Mouse (Mus musculus) cerebellum, postnatal 10 days (tissue): Measurements from ENCODE around the gene Bcl2l15.

Experiments used
- DNase-seq, 2 experiments: peaks; one replicate each; pipeline ENCODE4 v3.0.0; 2021; ENCODE audit warnings: mixed read lengths in 2 of 2

Bcl2l15 gene

DNA sequence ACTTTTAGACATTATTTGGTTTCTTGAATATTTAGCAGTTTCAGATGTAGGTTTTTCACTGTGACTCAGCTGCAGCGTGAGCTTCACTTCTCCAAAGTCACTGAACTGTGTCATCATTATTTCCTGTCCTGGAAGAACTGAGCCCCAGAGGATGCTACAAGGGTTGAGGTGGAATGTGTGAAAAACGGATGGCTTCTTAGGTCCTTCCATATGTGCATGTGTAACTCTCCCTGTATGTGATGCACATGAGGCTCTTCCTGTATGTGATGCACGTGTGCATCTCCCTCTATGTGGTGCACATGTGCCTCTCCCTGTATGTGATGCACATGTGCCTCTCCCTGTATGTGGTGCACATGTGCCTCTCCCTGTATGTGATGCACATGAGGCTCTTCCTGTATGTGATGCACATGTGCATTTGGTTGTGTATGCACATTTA lies 40.3 kb downstream of the Bcl2l15 start:
- DNase-seq, result no peak

DNA sequence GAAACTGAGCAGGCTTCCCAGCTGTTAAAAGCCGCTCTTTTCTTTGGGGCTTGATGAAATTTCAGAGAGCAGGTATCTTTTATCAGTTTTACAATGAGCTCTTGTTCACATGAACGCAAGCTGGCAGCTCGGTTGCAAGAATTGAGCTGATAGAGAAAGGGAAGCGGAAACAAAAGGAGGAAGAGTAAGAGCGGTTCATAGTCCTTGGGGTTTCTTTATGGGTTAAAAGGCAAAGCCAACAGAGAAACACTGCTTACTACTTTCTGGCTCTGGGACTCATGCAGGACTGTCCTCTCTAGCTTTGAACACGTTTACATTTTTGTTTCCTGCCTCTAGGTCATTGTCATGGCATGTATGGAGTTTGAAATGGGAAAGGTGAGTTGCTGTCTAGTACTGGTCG lies 41.9 kb downstream of the Bcl2l15 start:
- DNase-seq, result no peak

DNA sequence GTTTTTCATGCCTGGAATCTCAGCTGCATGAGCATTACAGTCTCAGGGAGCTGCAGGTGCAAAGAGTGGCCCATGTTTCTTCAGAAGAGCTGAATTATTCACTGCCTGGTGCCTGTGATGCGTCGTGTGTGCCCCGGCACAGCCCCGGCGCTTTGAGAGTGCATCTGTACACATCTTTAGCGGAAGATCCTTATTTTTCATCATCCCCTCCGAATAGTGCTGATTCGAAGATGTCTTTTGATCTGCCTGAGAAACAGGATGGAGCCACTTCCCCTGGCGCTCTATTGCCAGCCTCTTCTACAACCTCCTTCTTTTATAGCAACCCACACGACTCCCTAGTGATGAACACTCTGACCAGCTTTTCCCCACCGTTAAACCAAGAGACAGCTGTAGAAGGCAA lies 53.5 kb downstream of the Bcl2l15 start:
- DNase-seq, result no peak

DNA sequence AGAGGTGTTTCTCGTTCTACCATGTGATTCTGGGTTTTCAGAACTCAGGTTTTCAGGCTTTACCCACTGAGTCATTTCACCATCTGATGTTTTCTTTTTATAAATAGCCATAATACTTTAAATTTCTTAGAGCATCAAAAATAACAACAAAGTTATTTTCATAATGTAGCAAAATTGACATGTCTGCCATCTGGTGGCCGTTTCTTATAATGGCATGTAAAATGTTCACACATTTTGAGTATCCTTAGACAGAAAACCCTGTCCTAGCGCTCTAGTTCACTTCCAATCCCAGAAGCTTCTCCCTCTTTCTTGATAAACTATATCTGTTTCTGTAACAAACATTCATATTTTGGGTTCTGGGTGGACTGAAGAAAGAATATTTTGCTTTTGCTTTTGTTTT lies 55.2 kb downstream of the Bcl2l15 start:
- peak; percentile 73 to 79 for DNase-seq

DNA sequence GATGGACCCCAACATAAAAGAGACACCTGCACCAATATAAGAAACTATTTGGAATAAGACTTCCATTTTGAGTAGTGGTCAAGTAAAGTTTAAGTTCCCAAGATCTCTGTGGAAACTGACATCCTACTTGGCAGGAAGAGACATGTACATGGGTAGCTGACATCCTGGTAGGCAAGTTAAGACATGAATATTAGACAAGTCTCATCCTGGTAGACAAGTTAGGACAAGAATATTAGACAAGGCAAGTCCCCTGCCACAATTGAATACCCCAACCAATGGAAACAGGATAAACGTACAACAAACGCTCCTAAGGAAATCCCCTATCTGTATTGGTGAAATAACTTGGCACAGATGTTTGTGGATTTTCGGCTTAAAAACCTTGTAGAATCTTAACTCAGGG lies 61.0 kb downstream of the Bcl2l15 start:
- DNase-seq, result no peak
